Mouse (Mus musculus): Measurements from ENCODE around the gene Hk1. TPM values are rescaled to one million over a fixed set of nuclear protein-coding genes. Genes with fewer than 3 reads are reported as not detected.

Hk1 gene
- polyA plus RNA-seq, 1 experiment, result 61.3 TPM

GRCm38 (mm10) chr10:62238688-62239087, 141.0 kb downstream of the Hk1 start:
- Histone ChIP-seq H3K4me3 (ENCODE audit: low read depth, low read length) (no peak overlapping the region), H3K36me3 (ENCODE audit: control insufficient read depth, insufficient read depth, low read length, poor library complexity, severe bottlenecking) (no peaks in the 10 kb centered on the region), H3K27ac (ENCODE audit: insufficient read depth, low read length) (no peak overlapping the region), H3K9me3 (replicated peaks; ENCODE audit: control insufficient read depth, insufficient read depth, low read length, poor library complexity, severe bottlenecking) (no peaks in the 10 kb centered on the region), H3K27me3 (ENCODE audit: control insufficient read depth, insufficient read depth, low read length, poor library complexity, severe bottlenecking) (no peaks in the 10 kb centered on the region), H3K9ac (ENCODE audit: low read depth, poor library complexity, severe bottlenecking) (no peak overlapping the region), H3K4me1 (ENCODE audit: control insufficient read depth, insufficient read depth, low read length) (peaks cover 6% of the 10 kb centered on the region)
- no peak for TF ChIP-seq CTCF (IDR thresholded peaks at IDR 0.05; ENCODE audit: low read depth, low read length)
- TF ChIP-seq EP300 (IDR thresholded peaks at IDR 0.05; ENCODE audit: insufficient read depth, low read depth, low read length), result no peak
- no peak for TF ChIP-seq POLR2A (IDR thresholded peaks at IDR 0.05; ENCODE audit: insufficient read depth, low read length)

DNA sequence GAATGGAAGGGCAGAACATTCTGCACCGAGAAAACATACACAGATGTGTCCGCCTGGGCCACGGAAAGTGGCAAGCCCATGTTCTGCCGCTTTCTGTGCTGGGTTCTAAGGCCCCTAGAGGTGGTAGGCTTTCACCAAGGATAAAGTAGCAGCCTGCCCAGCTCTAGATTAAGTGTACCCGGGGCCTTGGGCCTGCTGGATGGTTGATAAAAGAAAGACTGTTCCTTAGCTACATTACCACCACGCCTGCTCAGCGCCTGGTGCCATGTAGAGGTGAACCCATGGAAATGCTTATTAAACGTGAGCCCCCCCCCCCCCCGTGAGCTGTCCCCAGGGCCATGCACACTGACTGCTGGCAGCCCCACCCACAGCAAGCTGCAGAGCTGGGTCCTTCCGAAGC, 142.5 kb downstream of the Hk1 start:
- peaks cover 6% of the 10 kb centered on the region for H3K4me1 ChIP-seq (ENCODE audit: control insufficient read depth, insufficient read depth, low read length)
- no peaks in the 10 kb centered on the region for H3K27me3 ChIP-seq (ENCODE audit: control insufficient read depth, insufficient read depth, low read length, poor library complexity, severe bottlenecking)
- H3K4me3 ChIP-seq (ENCODE audit: low read depth, low read length), result no peak overlapping the region
- H3K9me3 ChIP-seq (replicated peaks; ENCODE audit: control insufficient read depth, insufficient read depth, low read length, poor library complexity, severe bottlenecking), result no peaks in the 10 kb centered on the region
- H3K9ac ChIP-seq (ENCODE audit: low read depth, poor library complexity, severe bottlenecking), result no peak overlapping the region
- H3K27ac ChIP-seq (ENCODE audit: insufficient read depth, low read length), result no peak overlapping the region
- TF ChIP-seq EP300 (IDR thresholded peaks at IDR 0.05; ENCODE audit: insufficient read depth, low read depth, low read length), result no peak
- TF ChIP-seq POLR2A (IDR thresholded peaks at IDR 0.05; ENCODE audit: insufficient read depth, low read length), result no peak
- TF ChIP-seq CTCF (IDR thresholded peaks at IDR 0.05; ENCODE audit: low read depth, low read length), result no peak
- H3K36me3 ChIP-seq (ENCODE audit: control insufficient read depth, insufficient read depth, low read length, poor library complexity, severe bottlenecking), result no peaks in the 10 kb centered on the region

DNA sequence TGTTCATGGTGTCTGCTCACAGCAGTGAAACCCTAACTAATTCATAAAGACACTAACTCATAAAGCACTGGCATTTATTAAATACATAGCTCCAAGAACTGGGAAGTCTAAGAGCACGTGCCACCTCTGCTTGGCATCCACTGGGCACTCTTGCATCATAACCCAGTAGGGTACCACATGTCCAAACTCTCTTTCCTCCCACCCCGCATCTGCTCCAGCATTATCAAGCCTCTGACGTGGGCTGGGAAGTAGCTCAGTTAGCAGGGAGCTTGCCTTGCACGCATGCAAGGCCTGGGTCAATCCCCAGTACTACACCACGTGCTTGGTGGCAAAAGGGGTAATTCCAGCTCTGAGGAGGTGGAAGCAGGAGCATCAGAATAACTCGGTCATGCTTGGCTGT, 143.5 kb downstream of the Hk1 start:
- Histone ChIP-seq H3K4me3 (ENCODE audit: low read depth, low read length) (no peak overlapping the region), H3K27me3 (ENCODE audit: control insufficient read depth, insufficient read depth, low read length, poor library complexity, severe bottlenecking) (no peaks in the 10 kb centered on the region), H3K9ac (ENCODE audit: low read depth, poor library complexity, severe bottlenecking) (no peak overlapping the region), H3K9me3 (replicated peaks; ENCODE audit: control insufficient read depth, insufficient read depth, low read length, poor library complexity, severe bottlenecking) (no peaks in the 10 kb centered on the region), H3K27ac (ENCODE audit: insufficient read depth, low read length) (no peak overlapping the region), H3K36me3 (ENCODE audit: control insufficient read depth, insufficient read depth, low read length, poor library complexity, severe bottlenecking) (no peaks in the 10 kb centered on the region), H3K4me1 (ENCODE audit: control insufficient read depth, insufficient read depth, low read length) (peaks cover 8% of the 10 kb centered on the region)
- no peak for TF ChIP-seq POLR2A (IDR thresholded peaks at IDR 0.05; ENCODE audit: insufficient read depth, low read length)
- no peak for TF ChIP-seq EP300 (IDR thresholded peaks at IDR 0.05; ENCODE audit: insufficient read depth, low read depth, low read length)
- TF ChIP-seq CTCF (IDR thresholded peaks at IDR 0.05; ENCODE audit: low read depth, low read length), result no peak

DNA sequence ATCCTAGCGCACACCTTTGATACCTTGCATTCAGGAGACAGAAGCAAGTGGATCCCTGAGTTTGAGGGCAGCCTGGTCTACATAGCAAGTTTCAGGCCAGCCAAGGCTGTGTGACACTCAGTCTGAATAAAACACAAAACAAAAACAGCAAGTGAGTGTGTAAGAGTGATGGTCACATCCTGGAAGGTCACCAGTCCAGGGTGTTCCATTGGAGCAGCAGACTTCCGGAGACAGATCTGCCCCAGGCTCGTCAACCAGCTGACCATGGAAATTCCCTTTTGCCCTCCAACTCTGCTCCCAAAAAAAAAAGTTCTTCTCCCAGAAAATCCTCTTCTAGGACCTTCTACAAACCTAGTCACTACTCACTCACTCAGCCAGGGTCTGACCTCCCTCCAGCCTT, 147.9 kb downstream of the Hk1 start:
- H3K9ac ChIP-seq (ENCODE audit: low read depth, poor library complexity, severe bottlenecking), result no peak overlapping the region
- H3K4me3 ChIP-seq (ENCODE audit: low read depth, low read length), result no peak overlapping the region
- H3K27ac ChIP-seq (ENCODE audit: insufficient read depth, low read length), result no peak overlapping the region
- H3K27me3 ChIP-seq (ENCODE audit: control insufficient read depth, insufficient read depth, low read length, poor library complexity, severe bottlenecking), result no peaks in the 10 kb centered on the region
- H3K36me3 ChIP-seq (ENCODE audit: control insufficient read depth, insufficient read depth, low read length, poor library complexity, severe bottlenecking), result no peaks in the 10 kb centered on the region
- H3K4me1 ChIP-seq (ENCODE audit: control insufficient read depth, insufficient read depth, low read length), result peaks cover 6% of the 10 kb centered on the region
- H3K9me3 ChIP-seq (replicated peaks; ENCODE audit: control insufficient read depth, insufficient read depth, low read length, poor library complexity, severe bottlenecking), result no peaks in the 10 kb centered on the region
- TF ChIP-seq CTCF (IDR thresholded peaks at IDR 0.05; ENCODE audit: low read depth, low read length), result no peak
- no peak for TF ChIP-seq EP300 (IDR thresholded peaks at IDR 0.05; ENCODE audit: insufficient read depth, low read depth, low read length)
- TF ChIP-seq POLR2A (IDR thresholded peaks at IDR 0.05; ENCODE audit: insufficient read depth, low read length), result no peak

- no peaks in the 10 kb centered on the region for H3K27me3 ChIP-seq (ENCODE audit: control insufficient read depth, insufficient read depth, low read length, poor library complexity, severe bottlenecking)
- no peaks in the 10 kb centered on the region for H3K9me3 ChIP-seq (replicated peaks; ENCODE audit: control insufficient read depth, insufficient read depth, low read length, poor library complexity, severe bottlenecking)
- H3K9ac ChIP-seq (ENCODE audit: low read depth, poor library complexity, severe bottlenecking), result peak overlapping the region; percentile 60; the same call in 1 of the 2 replicates
- H3K36me3 ChIP-seq (ENCODE audit: control insufficient read depth, insufficient read depth, low read length, poor library complexity, severe bottlenecking), result no peaks in the 10 kb centered on the region
- H3K4me3 ChIP-seq (ENCODE audit: low read depth, low read length), result peak overlapping the region; percentile 46
- H3K27ac ChIP-seq (ENCODE audit: insufficient read depth, low read length), result no peak overlapping the region
- TF ChIP-seq POLR2A (IDR thresholded peaks at IDR 0.05; ENCODE audit: insufficient read depth, low read length), result no peak
- no peak for TF ChIP-seq CTCF (IDR thresholded peaks at IDR 0.05; ENCODE audit: low read depth, low read length)
- peaks cover 6% of the 10 kb centered on the region for H3K4me1 ChIP-seq (ENCODE audit: control insufficient read depth, insufficient read depth, low read length)
These were observed 148.3 kb downstream of the Hk1 start for GRCm38 (mm10) chr10:62231395-62231732.

- no peaks in the 10 kb centered on the region for H3K36me3 ChIP-seq (ENCODE audit: control insufficient read depth, insufficient read depth, low read length, poor library complexity, severe bottlenecking)
- H3K9me3 ChIP-seq (replicated peaks; ENCODE audit: control insufficient read depth, insufficient read depth, low read length, poor library complexity, severe bottlenecking), result no peaks in the 10 kb centered on the region
- peaks cover 6% of the 10 kb centered on the region for H3K4me1 ChIP-seq (ENCODE audit: control insufficient read depth, insufficient read depth, low read length)
- H3K9ac ChIP-seq (ENCODE audit: low read depth, poor library complexity, severe bottlenecking), result peak within 1 kb of the TSS; percentile 60
- peak within 1 kb of the TSS; percentile 82 for H3K4me3 ChIP-seq (ENCODE audit: low read depth, low read length)
- H3K27me3 ChIP-seq (ENCODE audit: control insufficient read depth, insufficient read depth, low read length, poor library complexity, severe bottlenecking), result no peaks in the 10 kb centered on the region
- TF ChIP-seq CTCF (IDR thresholded peaks at IDR 0.05; ENCODE audit: low read depth, low read length), result no peak
- H3K27ac ChIP-seq (ENCODE audit: insufficient read depth, low read length), result no peak within 1 kb of the TSS
These were observed 148.9 kb downstream of the Hk1 start, which contains the start of gene Tspan15 for GRCm38 (mm10) chr10:62230708-62231394. TSS of gene Tspan15 (minus strand) at chr10:62231251.

Measured in ES-Bruce4 (cell line).